Mouse (Mus musculus) central nervous system, embryonic 11.5 days (tissue): ENCODE results near the gene Sfta2. TPM values are rescaled to one million over a fixed set of nuclear protein-coding genes. Genes with fewer than 3 reads are reported as not detected.

Experiments used
- polyA plus RNA-seq: library from polyadenylated mRNA; depleted of rRNA; stranded (reverse); fragments of >200 nt; gene quantifications from 2 replicates; pipeline ENCODE4 v1.2.3, GENCODE M21; 2012; rRNA removed

The Sfta2 gene
- not detected in 2 replicates for polyA plus RNA-seq

DNA sequence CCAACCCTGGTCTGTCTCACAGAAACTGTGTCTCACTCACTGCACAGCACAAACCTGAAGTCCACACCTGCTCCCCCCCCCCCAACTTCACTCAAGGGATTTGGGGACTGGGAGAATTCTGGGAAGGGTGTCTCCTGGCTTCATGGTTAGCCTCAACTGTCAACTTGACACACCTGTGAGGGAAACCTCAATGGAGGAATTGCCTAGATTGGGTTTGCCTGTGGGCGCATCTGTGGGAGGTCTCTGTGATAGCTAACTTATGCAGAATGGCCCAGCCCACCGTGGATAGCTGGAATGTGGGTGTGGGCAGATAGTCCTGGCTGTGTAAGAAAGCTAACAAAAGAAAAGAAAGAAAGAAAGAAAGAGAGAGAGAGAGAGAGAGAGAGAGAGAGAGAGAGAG lies at the start of gene Sfta2:
TSS of gene Sfta2 (plus strand) at position 301 of the 400 bp plus-strand sequence.

DNA sequence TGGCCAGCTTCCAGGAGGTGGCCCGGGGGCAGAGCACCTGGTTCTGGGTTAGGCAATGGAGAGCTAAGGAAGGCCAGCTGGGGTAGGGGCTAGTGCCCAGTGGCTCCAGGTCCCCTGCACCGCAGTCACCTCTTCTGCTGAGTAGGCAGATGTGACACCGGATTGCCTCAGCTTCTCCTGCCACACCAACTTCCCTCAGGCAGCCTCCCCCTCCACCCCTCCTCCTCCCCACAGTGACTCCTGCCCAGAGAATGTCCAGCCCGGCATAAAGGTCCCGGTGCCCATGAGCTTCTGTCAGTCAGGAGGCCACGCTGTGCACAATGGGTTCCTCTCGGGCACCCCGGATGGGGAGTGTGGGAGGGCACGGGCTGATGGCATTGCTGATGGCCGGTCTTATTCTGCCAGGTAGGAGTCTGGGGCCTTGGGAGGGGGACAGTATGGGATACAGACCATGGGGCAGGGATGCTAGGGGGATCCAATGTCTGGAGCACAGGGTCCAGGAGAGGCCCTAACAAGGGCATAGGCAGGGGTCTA lies 49.4 kb upstream of the Sfta2 start, which contains the start of gene Cdsn:
TSS of gene Cdsn (plus strand) at position 248 of the 534 bp plus-strand sequence.

DNA sequence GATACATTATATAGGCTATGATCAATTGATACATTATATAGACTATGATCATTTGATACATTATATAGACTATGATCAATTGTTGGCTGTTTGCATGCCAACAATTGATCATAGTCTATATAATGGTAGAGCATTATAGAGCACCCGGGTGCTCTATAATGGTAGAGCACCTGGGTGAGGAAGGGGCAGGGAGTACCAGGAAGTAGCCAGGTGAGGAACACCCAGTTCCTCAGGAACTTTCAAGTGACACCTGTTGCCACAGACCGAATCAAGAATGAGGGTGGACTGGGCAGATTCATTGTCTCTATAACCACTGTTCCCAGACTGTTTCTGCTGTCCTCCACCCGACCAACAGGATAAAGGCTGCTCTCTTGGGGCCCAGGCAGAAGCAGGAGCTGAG lies 34.2 kb upstream of the Sfta2 start, which contains the start of gene 2300002M23Rik:
TSS of gene 2300002M23Rik (plus strand) at position 301 of the 400 bp plus-strand sequence.

DNA sequence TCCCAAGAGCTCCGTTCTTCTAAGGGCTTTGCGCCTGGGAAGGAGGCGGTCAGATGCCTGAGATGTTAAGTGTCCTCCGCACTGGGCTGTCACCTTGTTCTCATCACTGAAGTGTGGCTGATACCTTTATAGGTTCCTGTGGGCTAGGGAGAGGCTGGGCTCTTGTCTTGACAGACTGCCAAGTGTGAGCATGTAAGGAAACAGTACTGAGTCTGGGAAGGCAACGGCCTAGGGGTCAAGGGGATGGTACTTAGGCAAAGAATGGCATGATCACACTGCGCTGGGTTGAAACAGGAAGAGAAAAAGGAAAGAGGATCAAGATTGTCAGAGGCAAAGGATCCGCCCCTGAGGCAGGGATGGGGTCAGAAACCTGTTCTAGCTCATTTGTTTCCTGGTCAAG lies 25.2 kb downstream of the Sfta2 start, which contains the start of gene Gm9573:
TSS of gene Gm9573 (minus strand) at position 101 of the 400 bp plus-strand sequence.

DNA sequence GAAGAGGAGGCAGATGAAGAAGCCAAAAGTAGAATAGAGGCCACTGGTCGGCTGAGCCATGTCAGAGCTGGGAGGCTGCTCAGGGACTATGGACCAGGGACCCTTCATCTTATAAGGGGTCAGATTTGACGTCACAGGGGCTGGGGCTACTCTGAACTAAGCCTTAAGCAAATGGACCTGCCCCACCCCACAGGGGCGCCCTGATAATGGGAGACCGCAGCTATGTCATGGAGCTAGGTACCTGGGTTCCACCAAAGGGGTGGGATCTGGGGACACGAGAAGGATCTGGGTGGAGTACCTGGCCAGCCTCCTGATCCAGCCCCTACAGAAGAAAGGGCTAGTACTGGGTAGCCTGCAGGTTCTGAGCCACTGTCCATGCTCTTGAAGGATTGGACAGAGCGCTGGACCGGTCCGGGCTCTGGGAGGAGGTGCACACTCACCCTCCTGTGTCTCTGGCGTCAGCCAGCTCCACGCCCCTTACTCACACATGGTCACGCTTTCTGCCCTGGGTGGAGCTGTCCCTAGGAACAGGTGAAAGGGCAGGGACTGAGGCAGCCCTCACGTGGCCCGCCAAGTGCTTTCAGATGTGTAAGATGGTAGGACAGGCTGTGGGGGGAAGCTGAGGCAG lies 42.4 kb downstream of the Sfta2 start, which contains the start of gene Mucl3:
TSS of gene Mucl3 (minus strand) at position 87 of the 628 bp plus-strand sequence.

DNA sequence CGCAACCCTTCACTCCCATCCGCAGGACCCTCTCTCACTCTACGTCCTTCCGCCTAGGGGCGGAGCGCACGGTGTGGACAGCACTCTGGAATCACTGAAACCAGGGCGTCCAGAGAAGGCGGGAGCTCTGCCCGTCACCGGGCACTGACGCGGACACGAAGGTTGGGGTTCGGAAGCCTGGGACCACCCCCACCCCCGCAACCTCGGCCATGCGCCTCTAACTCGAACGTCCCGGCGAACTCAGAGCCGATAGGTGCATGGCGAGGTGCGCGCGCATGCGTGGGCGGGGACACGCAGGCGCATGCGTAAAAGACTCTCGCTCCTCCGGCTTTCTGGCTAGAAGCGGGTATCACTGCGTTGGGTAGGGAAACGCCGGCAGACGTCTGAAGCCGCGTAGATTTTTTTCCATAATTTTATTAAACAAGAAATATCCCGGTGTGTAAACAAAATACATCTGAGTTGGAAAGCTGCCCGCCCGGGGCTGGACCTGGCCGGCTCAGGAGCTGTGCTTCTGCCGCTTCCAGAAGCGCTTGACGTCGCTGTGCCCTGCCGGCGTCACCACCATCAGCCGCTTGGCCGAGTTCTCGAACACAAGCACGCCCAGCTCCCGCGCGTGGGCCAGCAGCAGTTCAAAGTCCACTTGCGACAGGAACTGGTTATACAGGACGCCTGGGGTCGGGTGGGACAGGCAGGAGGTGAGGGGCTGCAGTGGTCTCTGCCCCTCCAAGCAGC lies 66.2 kb downstream of the Sfta2 start, which contains the start of gene Vars2:
TSS of gene Vars2 (minus strand) at position 259 of the 732 bp plus-strand sequence.

DNA sequence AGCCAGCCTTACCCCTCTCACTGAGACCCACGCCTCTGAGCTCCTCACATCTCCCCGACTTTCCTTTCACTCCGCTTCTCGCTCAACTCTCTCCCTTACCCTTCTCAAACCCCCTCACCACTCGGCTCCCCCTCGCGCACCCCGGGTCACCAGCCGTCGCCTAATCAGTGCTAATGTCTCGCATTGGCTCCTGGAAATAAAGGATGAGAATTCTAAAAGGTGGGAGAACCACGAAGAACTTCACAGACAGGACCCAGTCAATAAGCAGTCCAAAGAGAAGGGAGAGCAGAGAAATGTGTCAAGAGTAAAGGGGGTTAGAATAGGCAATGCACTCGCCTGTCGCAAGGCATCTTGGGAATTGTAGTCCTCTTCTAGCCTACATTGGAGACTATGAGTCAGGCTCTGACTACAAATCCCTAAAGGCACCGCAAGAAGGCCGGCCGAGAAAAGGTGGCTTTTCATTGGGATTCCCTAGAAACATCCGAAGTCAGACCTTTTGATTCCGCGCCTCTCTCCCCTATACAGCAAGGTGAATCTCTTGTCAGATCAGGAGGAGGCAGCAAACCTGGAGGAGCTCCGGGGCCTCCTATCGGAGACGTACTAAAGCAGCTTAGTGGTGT lies 72.2 kb downstream of the Sfta2 start, which contains the start of gene Gtf2h4:
TSS of gene Gtf2h4 (minus strand) at position 324 of the 620 bp plus-strand sequence.

Other genes starting within 250 kb of the Sfta2 start
- 9.9 and 11.3 TPM in 2 replicates for gene H2-Q4, start 221.9 kb upstream of the Sfta2 start, polyA plus RNA-seq
- 1.5 and 2.1 TPM in 2 replicates for gene H2-Q6, start 176.7 kb upstream of the Sfta2 start, polyA plus RNA-seq
- 15.0 and 17.0 TPM in 2 replicates for gene H2-Q7, start 162.4 kb upstream of the Sfta2 start, polyA plus RNA-seq
- gene H2-Q10, start 131.5 kb upstream of the Sfta2 start, polyA plus RNA-seq, result 2.2 and 4.0 TPM in 2 replicates
- gene Pou5f1, start 95.5 kb upstream of the Sfta2 start, polyA plus RNA-seq, result 0.24 and 0.57 TPM in 2 replicates
- gene Tcf19, start 84.7 kb upstream of the Sfta2 start, polyA plus RNA-seq, result 31.4 and 45.2 TPM in 2 replicates
- gene Cchcr1, start 84.4 kb upstream of the Sfta2 start, polyA plus RNA-seq, result 36.9 and 61.2 TPM in 2 replicates
- gene Psors1c2, start 68.3 kb upstream of the Sfta2 start, polyA plus RNA-seq, result 1.4 and 1.9 TPM in 2 replicates
- gene Cdsn, start 49.4 kb upstream of the Sfta2 start, polyA plus RNA-seq, result 0.04 TPM in 2 replicates
- gene 2300002M23Rik, start 34.1 kb upstream of the Sfta2 start, polyA plus RNA-seq, result not detected in 2 replicates
- gene Gm9573, start 25.1 kb downstream of the Sfta2 start, polyA plus RNA-seq, result not detected in 2 replicates
- gene Mucl3, start 42.1 kb downstream of the Sfta2 start, polyA plus RNA-seq, result 0.08 and 0.16 TPM in 2 replicates
- gene Vars2, start 66.0 kb downstream of the Sfta2 start, polyA plus RNA-seq, result 31.5 and 40.9 TPM in 2 replicates
- gene Gtf2h4, start 72.2 kb downstream of the Sfta2 start, polyA plus RNA-seq, result 40.9 and 46.6 TPM in 2 replicates
- gene Ddr1, start 103.1 kb downstream of the Sfta2 start, polyA plus RNA-seq, result 85.4 and 116 TPM in 2 replicates
- gene Ier3, start 220.1 kb downstream of the Sfta2 start, polyA plus RNA-seq, result 2.3 and 3.8 TPM in 2 replicates
- gene Flot1, start 221.7 kb downstream of the Sfta2 start, polyA plus RNA-seq, result 53.2 and 54.8 TPM in 2 replicates
- 1,643 and 2,189 TPM in 2 replicates for gene Tubb5, start 236.8 kb downstream of the Sfta2 start, polyA plus RNA-seq
- 37.8 and 41.2 TPM in 2 replicates for gene Mdc1, start 240.0 kb downstream of the Sfta2 start, polyA plus RNA-seq